Mouse (Mus musculus) liver, embryonic 11.5 days (tissue): Measurements from ENCODE around the gene Eef1a2. TPM values are rescaled to one million over a fixed set of nuclear protein-coding genes. Genes with fewer than 3 reads are reported as not detected.
"Not testable (repeated sequence)": the region's sequence is repeated elsewhere in the genome, so short reads cannot be mapped to it uniquely, and the experiment has no call there.

ENCODE experiments used
- ATAC-seq: fragments of 200-750 bp; cut with Nextera tagmentation; replicated peaks from 2 replicates; pipeline ENCODE4 v1.8.0; 2017; ENCODE audit warnings: moderate number of reproducible peaks, mild to moderate bottlenecking, moderate TSS enrichment, moderate library complexity; ENCODE audit not compliant: low FRiP score
- DNase-seq: peaks from one replicate; pipeline ENCODE4 v3.0.0-alpha.2; 2017; ENCODE audit warnings: low spot score
- H3K27ac ChIP-seq: fragments of 300-500 bp; sonication (generic); 2 replicates; pipeline ENCODE4 v1.5.1; 2014; ENCODE audit warnings: mild to moderate bottlenecking, low read depth, low read length, control low read depth
- H3K27me3 ChIP-seq: fragments of 300-500 bp; sonication (generic); replicated peaks from 2 replicates; pipeline ENCODE4 v1.6.1; 2014; ENCODE audit warnings: low read length, mixed read lengths; ENCODE audit not compliant: control insufficient read depth, insufficient read depth
- H3K36me3 ChIP-seq: fragments of 300-500 bp; sonication (generic); 2 replicates; pipeline ENCODE4 v1.6.1; 2014; ENCODE audit warnings: mild to moderate bottlenecking, low read length, moderate library complexity, mixed read lengths; ENCODE audit not compliant: control insufficient read depth, insufficient read depth
- H3K4me1 ChIP-seq: fragments of 300-500 bp; sonication (generic); replicated peaks from 2 replicates; pipeline ENCODE4 v1.6.1; 2014; ENCODE audit warnings: low read length, mixed read lengths; ENCODE audit not compliant: control insufficient read depth, insufficient read depth
- H3K4me2 ChIP-seq: fragments of 300-500 bp; sonication (generic); 2 replicates; pipeline ENCODE4 v1.6.1; 2014; ENCODE audit warnings: mild to moderate bottlenecking, control low read depth, moderate library complexity
- H3K4me3 ChIP-seq: fragments of 300-500 bp; sonication (generic); 2 replicates; pipeline ENCODE4 v1.5.1; 2014; ENCODE audit warnings: low read depth, low read length, control low read depth
- H3K9ac ChIP-seq: fragments of 300-500 bp; sonication (generic); 2 replicates; pipeline ENCODE4 v1.6.1; 2014; ENCODE audit warnings: low read depth, low read length, control low read depth
- H3K9me3 ChIP-seq: fragments of 300-500 bp; sonication (generic); 2 replicates; pipeline ENCODE4 v1.6.1; 2016; ENCODE audit warnings: low read length, inconsistent platforms, mixed read lengths; ENCODE audit not compliant: control insufficient read depth
- WGBS: fragments of 180-500 bp; shearing (Covaris S2); extraction: QIAGEN DNeasy Blood & Tissue Kit; methylation state at CpG from one replicate; pipeline ENCODE4 v1.1.7; 2014; 5-methylcytosine and 5-hydroxymethylcytosine counted together
- polyA plus RNA-seq: library from polyadenylated mRNA; unstranded; fragments of >200 nt; fragmentation: Nextera tagmentation; extraction: Ambion mirVana; gene quantifications from 2 replicates; pipeline ENCODE4 v1.2.1, GENCODE M21; 2014

Gene Eef1a2
- polyA plus RNA-seq, 1 experiment from 2014 or later, result not detected

GRCm38 (mm10) chr2:181191936-181192335 lies 35.1 kb upstream of the Eef1a2 start:
- Histone ChIP-seq H3K36me3 (no peaks in the 10 kb centered on the region), H3K27ac (no peak overlapping the region), H3K4me2 (no peak overlapping the region), H3K9ac (no peak overlapping the region), H3K27me3 (peaks cover 5% of the 10 kb centered on the region; the same call in 1 of the 2 replicates), H3K4me3 (no peak overlapping the region), H3K4me1 (peaks cover 8% of the 10 kb centered on the region), H3K9me3 (no peaks in the 10 kb centered on the region)
- no peak for DNase-seq
- no peak for ATAC-seq
- 69% methylated on average over 4 of the region's 4 CpGs for WGBS

- not testable (repeated sequence) for DNase-seq, H3K4me3 ChIP-seq, H3K9me3 ChIP-seq, H3K27me3 ChIP-seq, H3K4me1 ChIP-seq, H3K36me3 ChIP-seq, H3K4me2 ChIP-seq, ATAC-seq, H3K9ac ChIP-seq, H3K27ac ChIP-seq
- WGBS, result 72% methylated on average over 4 of the region's 4 CpGs
Observed at GRCm38 (mm10) chr2:181191385-181191784, 34.6 kb upstream of the Eef1a2 start.

GRCm38 (mm10) chr2:181189321-181189720 lies 32.5 kb upstream of the Eef1a2 start:
- H3K4me2 ChIP-seq, result no peak overlapping the region
- H3K27ac ChIP-seq, result no peak overlapping the region
- no peaks in the 10 kb centered on the region for H3K9me3 ChIP-seq
- DNase-seq (no peak), ATAC-seq (no peak)
- no peaks in the 10 kb centered on the region for H3K36me3 ChIP-seq
- peaks cover 8% of the 10 kb centered on the region for H3K4me1 ChIP-seq
- WGBS, result 82% methylated on average over 1 of the region's 1 CpGs
- no peak overlapping the region for H3K4me3 ChIP-seq
- H3K9ac ChIP-seq, result no peak overlapping the region
- no peaks in the 10 kb centered on the region for H3K27me3 ChIP-seq

GRCm38 (mm10) chr2:181188681-181189080 lies 31.9 kb upstream of the Eef1a2 start:
- Histone ChIP-seq H3K4me2 (peak overlapping the region; percentile 74), H3K4me1 (peaks cover 8% of the 10 kb centered on the region), H3K9ac (0 out of 2 replicates have a peak overlapping the region, but pooled peaks have one; percentile 8), H3K4me3 (peak overlapping the region; percentile 67), H3K9me3 (no peaks in the 10 kb centered on the region), H3K36me3 (no peaks in the 10 kb centered on the region), H3K27ac (no peak overlapping the region), H3K27me3 (no peaks in the 10 kb centered on the region)
- ATAC-seq (no peak), DNase-seq (no peak)
- WGBS, result 61% methylated on average over 2 of the region's 2 CpGs

GRCm38 (mm10) chr2:181187121-181188000 lies 30.5 kb upstream of the Eef1a2 start, which contains the start of gene Ppdpf:
TSS of gene Ppdpf (plus strand) at chr2:181187247.
- under 1% methylated on average over 64 of the region's 64 CpGs for WGBS
- Histone ChIP-seq H3K9me3 (no peaks in the 10 kb centered on the region), H3K4me2 (peak within 1 kb of the TSS; percentile 74), H3K36me3 (no peaks in the 10 kb centered on the region), H3K27me3 (no peaks in the 10 kb centered on the region), H3K9ac (peak within 1 kb of the TSS; percentile 80), H3K27ac (peak within 1 kb of the TSS; percentile 73), H3K4me3 (peak within 1 kb of the TSS; percentile 67), H3K4me1 (peaks cover 8% of the 10 kb centered on the region)
- ATAC-seq, result peak; percentile 96
- peak; percentile 88 for DNase-seq

GRCm38 (mm10) chr2:181186635-181187034 lies 29.8 kb upstream of the Eef1a2 start:
- no peaks in the 10 kb centered on the region for H3K36me3 ChIP-seq
- H3K4me1 ChIP-seq, result peaks cover 8% of the 10 kb centered on the region
- H3K27ac ChIP-seq, result no peak overlapping the region
- ATAC-seq (peak; percentile 76), DNase-seq (peak; percentile 79)
- H3K9ac ChIP-seq, result peak overlapping the region; percentile 80
- peak overlapping the region; percentile 74 for H3K4me2 ChIP-seq
- H3K9me3 ChIP-seq, result no peaks in the 10 kb centered on the region
- H3K4me3 ChIP-seq, result peak overlapping the region; percentile 67
- under 1% methylated on average over 14 of the region's 14 CpGs for WGBS
- no peaks in the 10 kb centered on the region for H3K27me3 ChIP-seq

- 71% methylated on average over 6 of the region's 6 CpGs for WGBS
- no peaks in the 10 kb centered on the region for H3K27me3 ChIP-seq
- H3K9ac ChIP-seq, result no peak overlapping the region
- DNase-seq, result no peak
- no peak for ATAC-seq
- no peak overlapping the region for H3K4me3 ChIP-seq
- no peaks in the 10 kb centered on the region for H3K9me3 ChIP-seq
- no peak overlapping the region for H3K4me2 ChIP-seq
- H3K4me1 ChIP-seq, result no peaks in the 10 kb centered on the region
- H3K27ac ChIP-seq, result no peak overlapping the region
- H3K36me3 ChIP-seq, result no peaks in the 10 kb centered on the region
Observed at GRCm38 (mm10) chr2:181180898-181181297, 24.1 kb upstream of the Eef1a2 start.

- WGBS, result 63% methylated on average over 5 of the region's 5 CpGs
- no peak overlapping the region for H3K4me2 ChIP-seq
- no peak overlapping the region for H3K9ac ChIP-seq
- H3K9me3 ChIP-seq, result no peaks in the 10 kb centered on the region
- no peak overlapping the region for H3K27ac ChIP-seq
- no peaks in the 10 kb centered on the region for H3K4me1 ChIP-seq
- no peaks in the 10 kb centered on the region for H3K36me3 ChIP-seq
- no peak overlapping the region for H3K4me3 ChIP-seq
- ATAC-seq, result no peak
- no peaks in the 10 kb centered on the region for H3K27me3 ChIP-seq
- no peak for DNase-seq
Observed at GRCm38 (mm10) chr2:181178471-181178870, 21.7 kb upstream of the Eef1a2 start.

- H3K4me1 ChIP-seq, result no peaks in the 10 kb centered on the region
- ATAC-seq (no peak), DNase-seq (no peak)
- 64% methylated on average over 3 of the region's 3 CpGs for WGBS
- H3K36me3 ChIP-seq, result no peaks in the 10 kb centered on the region
- H3K27ac ChIP-seq, result no peak overlapping the region
- no peaks in the 10 kb centered on the region for H3K27me3 ChIP-seq
- no peaks in the 10 kb centered on the region for H3K9me3 ChIP-seq
- H3K4me2 ChIP-seq, result no peak overlapping the region
- no peak overlapping the region for H3K9ac ChIP-seq
- H3K4me3 ChIP-seq, result no peak overlapping the region
Observed at GRCm38 (mm10) chr2:181178015-181178414, 21.2 kb upstream of the Eef1a2 start.
